Mouse (Mus musculus): ENCODE data around the gene Mindy4b-ps. TPM values are rescaled to one million over a fixed set of nuclear protein-coding genes. Genes with fewer than 3 reads are reported as not detected.

The Mindy4b-ps gene
- polyA plus RNA-seq, 1 experiment = 0.11 TPM

- no peak for DNase-seq (ENCODE audit: low read depth)
These were observed 7.9 kb downstream of the Mindy4b-ps start for GRCm38 (mm10) chr3:58814191-58814590.

GRCm38 (mm10) chr3:58810353-58810752 is 11.8 kb downstream of the Mindy4b-ps start:
- no peak for DNase-seq (ENCODE audit: low read depth)
- TF ChIP-seq CTCF (IDR thresholded peaks at IDR 0.05; ENCODE audit: borderline replicate concordance, extremely low read depth, insufficient read depth, insufficient read length) (no peak), POLR2A (IDR thresholded peaks at IDR 0.05; ENCODE audit: borderline replicate concordance, extremely low read depth, insufficient read depth, insufficient read length, poor library complexity, severe bottlenecking) (no peak)

More at GRCm38 (mm10) chr3:58814191-58814590, 7.9 kb downstream of the Mindy4b-ps start:
- TF ChIP-seq CTCF (IDR thresholded peaks at IDR 0.05; ENCODE audit: borderline replicate concordance, extremely low read depth, insufficient read depth, insufficient read length) (no peak), POLR2A (IDR thresholded peaks at IDR 0.05; ENCODE audit: borderline replicate concordance, extremely low read depth, insufficient read depth, insufficient read length, poor library complexity, severe bottlenecking) (no peak)

DNA sequence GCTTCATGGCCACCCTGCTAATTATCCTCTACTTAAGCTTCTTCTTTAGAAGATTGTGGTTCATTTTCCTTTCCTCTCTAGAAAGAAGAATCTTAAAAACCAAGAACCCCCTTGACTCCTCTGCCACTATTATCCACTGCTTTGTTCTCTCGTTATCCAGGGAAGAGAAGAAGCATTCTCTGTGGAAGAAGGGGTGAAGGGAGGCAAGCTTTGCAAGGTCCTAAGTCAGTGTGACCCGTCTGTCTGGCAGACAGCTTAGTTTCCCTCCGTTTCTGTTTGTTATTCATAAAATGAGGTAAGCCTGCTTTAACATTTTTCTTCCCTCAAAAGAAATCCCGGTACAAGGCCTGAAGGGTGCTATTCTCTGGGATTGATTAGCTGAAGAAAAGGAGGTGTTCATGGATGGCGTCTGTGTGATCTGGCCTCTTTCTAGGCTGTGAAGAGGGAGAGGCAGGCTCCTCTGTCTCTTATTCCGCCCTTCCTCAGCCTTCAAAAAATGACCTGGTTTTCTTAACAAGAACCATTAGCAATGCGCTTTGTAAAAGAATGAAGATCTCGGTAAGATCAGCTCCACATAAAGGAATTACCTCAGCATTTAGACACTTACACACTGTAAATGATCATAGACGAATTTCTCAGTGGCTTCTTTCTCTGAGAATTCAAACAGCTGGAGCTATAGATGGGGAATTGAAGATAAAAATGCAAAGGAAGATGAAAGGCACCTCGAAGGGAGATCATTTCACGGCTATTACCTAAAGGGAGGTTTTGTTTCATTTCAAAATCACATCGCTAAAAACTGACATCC is 12.8 kb downstream of the Mindy4b-ps start:
- peak; percentile 43 for DNase-seq (ENCODE audit: low read depth)
- TF ChIP-seq POLR2A (IDR thresholded peaks at IDR 0.05; ENCODE audit: borderline replicate concordance, extremely low read depth, insufficient read depth, insufficient read length, poor library complexity, severe bottlenecking) (no peak), CTCF (IDR thresholded peaks at IDR 0.05; ENCODE audit: borderline replicate concordance, extremely low read depth, insufficient read depth, insufficient read length) (no peak)

DNA sequence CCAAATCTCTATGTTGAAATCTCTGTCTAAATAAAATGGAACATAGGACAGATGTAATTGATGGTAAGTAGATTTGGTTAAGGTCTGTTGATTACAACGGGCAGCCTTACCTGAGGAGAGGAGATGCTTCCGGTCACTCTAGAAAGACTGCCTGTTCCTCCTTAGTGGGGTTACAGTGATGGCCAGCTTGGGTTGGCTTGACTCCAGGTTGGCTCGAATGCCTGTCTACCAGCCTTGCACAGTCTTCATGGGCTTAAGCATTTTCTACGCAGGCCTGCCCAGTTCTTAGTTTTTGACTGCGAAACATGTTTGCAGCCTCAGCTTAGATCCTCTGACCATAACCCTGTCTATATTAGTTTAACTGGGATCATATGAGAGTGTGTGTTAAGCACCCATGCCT is 13.5 kb downstream of the Mindy4b-ps start:
- no peak for TF ChIP-seq CTCF (IDR thresholded peaks at IDR 0.05; ENCODE audit: borderline replicate concordance, extremely low read depth, insufficient read depth, insufficient read length)
- TF ChIP-seq POLR2A (IDR thresholded peaks at IDR 0.05; ENCODE audit: borderline replicate concordance, extremely low read depth, insufficient read depth, insufficient read length, poor library complexity, severe bottlenecking) = no peak
- DNase-seq (ENCODE audit: low read depth) = no peak

- TF ChIP-seq CTCF (IDR thresholded peaks at IDR 0.05; ENCODE audit: borderline replicate concordance, extremely low read depth, insufficient read depth, insufficient read length) (no peak), POLR2A (IDR thresholded peaks at IDR 0.05; ENCODE audit: borderline replicate concordance, extremely low read depth, insufficient read depth, insufficient read length, poor library complexity, severe bottlenecking) (no peak)
These were observed 17.4 kb downstream of the Mindy4b-ps start for GRCm38 (mm10) chr3:58804745-58805144.

GRCm38 (mm10) chr3:58798676-58799075 is 23.4 kb downstream of the Mindy4b-ps start:
- TF ChIP-seq POLR2A (IDR thresholded peaks at IDR 0.05; ENCODE audit: borderline replicate concordance, extremely low read depth, insufficient read depth, insufficient read length, poor library complexity, severe bottlenecking) = no peak
- TF ChIP-seq CTCF (IDR thresholded peaks at IDR 0.05; ENCODE audit: borderline replicate concordance, extremely low read depth, insufficient read depth, insufficient read length) = no peak
- no peak for DNase-seq (ENCODE audit: low read depth)

More at GRCm38 (mm10) chr3:58804745-58805144, 17.4 kb downstream of the Mindy4b-ps start:
- DNase-seq (ENCODE audit: low read depth) = no peak

GRCm38 (mm10) chr3:58798245-58798644 is 23.9 kb downstream of the Mindy4b-ps start:
- no peak for DNase-seq (ENCODE audit: low read depth)
- TF ChIP-seq CTCF (IDR thresholded peaks at IDR 0.05; ENCODE audit: borderline replicate concordance, extremely low read depth, insufficient read depth, insufficient read length) (no peak), POLR2A (IDR thresholded peaks at IDR 0.05; ENCODE audit: borderline replicate concordance, extremely low read depth, insufficient read depth, insufficient read length, poor library complexity, severe bottlenecking) (no peak)

DNA sequence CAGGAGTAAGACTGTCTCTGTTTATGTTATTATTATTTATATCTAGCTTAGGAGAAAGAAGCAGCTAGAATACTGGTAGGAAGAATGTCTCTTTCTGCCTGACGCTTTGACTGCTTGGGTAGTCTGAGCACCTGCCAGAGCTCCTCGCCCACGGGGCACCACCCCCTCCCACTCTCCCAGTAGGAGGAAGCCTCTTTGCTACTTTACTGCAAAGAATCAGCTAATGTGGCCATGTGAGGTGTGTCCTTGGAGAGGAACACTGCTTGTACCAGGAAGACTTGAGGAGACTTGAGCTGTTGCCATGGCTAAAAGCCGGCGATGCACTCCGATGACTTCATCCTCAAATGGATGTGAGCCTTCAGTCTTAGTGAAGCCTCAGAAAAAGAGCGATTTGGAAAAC is 32.6 kb downstream of the Mindy4b-ps start:
- TF ChIP-seq CTCF (IDR thresholded peaks at IDR 0.05; ENCODE audit: borderline replicate concordance, extremely low read depth, insufficient read depth, insufficient read length) = no peak
- no peak for TF ChIP-seq POLR2A (IDR thresholded peaks at IDR 0.05; ENCODE audit: borderline replicate concordance, extremely low read depth, insufficient read depth, insufficient read length, poor library complexity, severe bottlenecking)
- no peak for DNase-seq (ENCODE audit: low read depth)

- no peak for DNase-seq (ENCODE audit: low read depth)
- no peak for TF ChIP-seq POLR2A (IDR thresholded peaks at IDR 0.05; ENCODE audit: borderline replicate concordance, extremely low read depth, insufficient read depth, insufficient read length, poor library complexity, severe bottlenecking)
- no peak for TF ChIP-seq CTCF (IDR thresholded peaks at IDR 0.05; ENCODE audit: borderline replicate concordance, extremely low read depth, insufficient read depth, insufficient read length)
These were observed 33.1 kb downstream of the Mindy4b-ps start for GRCm38 (mm10) chr3:58789033-58789432.

DNA sequence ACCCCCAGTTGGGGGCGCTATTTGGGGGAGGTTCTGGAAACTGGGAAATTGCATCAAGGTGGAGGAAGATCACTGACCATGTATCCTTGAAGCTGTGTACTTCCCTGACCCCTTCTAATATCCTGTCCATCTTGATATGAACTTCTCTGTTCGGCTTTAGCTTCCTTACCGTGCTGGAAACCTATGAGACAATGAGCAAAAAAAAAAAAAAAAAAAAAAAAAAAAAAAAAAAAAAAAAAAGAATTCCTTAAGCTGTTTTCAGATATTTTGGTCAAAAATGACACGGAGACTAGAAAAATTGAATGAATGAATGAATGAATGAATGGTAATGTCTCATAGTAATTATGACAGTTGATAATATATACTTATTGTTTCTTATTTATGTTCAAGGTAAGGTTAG is 35.6 kb downstream of the Mindy4b-ps start:
- DNase-seq (ENCODE audit: low read depth) = no peak
- 0 out of 2 replicates have a peak, but pooled peaks have one; percentile 15 for TF ChIP-seq CTCF (IDR thresholded peaks at IDR 0.05; ENCODE audit: borderline replicate concordance, extremely low read depth, insufficient read depth, insufficient read length)
- TF ChIP-seq POLR2A (IDR thresholded peaks at IDR 0.05; ENCODE audit: borderline replicate concordance, extremely low read depth, insufficient read depth, insufficient read length, poor library complexity, severe bottlenecking) = no peak

GRCm38 (mm10) chr3:58785863-58786262 is 36.2 kb downstream of the Mindy4b-ps start:
- TF ChIP-seq CTCF (IDR thresholded peaks at IDR 0.05; ENCODE audit: borderline replicate concordance, extremely low read depth, insufficient read depth, insufficient read length) = peak; percentile 59
- no peak for TF ChIP-seq POLR2A (IDR thresholded peaks at IDR 0.05; ENCODE audit: borderline replicate concordance, extremely low read depth, insufficient read depth, insufficient read length, poor library complexity, severe bottlenecking)
- peak; percentile 87 for DNase-seq (ENCODE audit: low read depth)

Data from brain, embryonic 14.5 days (tissue).